Mouse (Mus musculus) erythroblast, adult 5-6 weeks (primary cell): ENCODE results near the gene Sema4f. TPM values are rescaled to one million over a fixed set of nuclear protein-coding genes. Genes with fewer than 3 reads are reported as not detected.

Experiments used
- ATAC-seq: replicated peaks from 2 replicates; pipeline ENCODE4 v1.8.0; 2016; ENCODE audit warnings: moderate number of reproducible peaks, mild to moderate bottlenecking, moderate TSS enrichment, inconsistent platforms; ENCODE audit not compliant: poor library complexity, low FRiP score, severe bottlenecking
- total RNA-seq, 2 experiments: library from RNA; stranded (forward) in 1 of 2; stranded (reverse) in 1 of 2; fragments of 150-400 nt in 1 of 2; fragments of 200-764, 138-1000 nt in 1 of 2; gene quantifications; 2 replicates each; pipeline versions ENCODE4 v1.2.3 to v1.2.4; 2015 to 2017; ENCODE audit warnings: low replicate concordance in 2 of 2

The Sema4f gene
- total RNA-seq (2015; ENCODE audit: low replicate concordance) (not detected in 2 replicates), total RNA-seq (2017; ENCODE audit: low replicate concordance) (not detected in 2 replicates)

- ATAC-seq, result no peak; the same call in 1 of the 2 replicates
Measured at GRCm38 (mm10) chr6:82939167-82939912, at the start of gene Sema4f. Sema4f (minus strand) TSS chr6:82939769.

- no peak for ATAC-seq
Measured at GRCm38 (mm10) chr6:82987411-82987971, 47.9 kb upstream of the Sema4f start.

- no peak for ATAC-seq
Measured at GRCm38 (mm10) chr6:82971031-82971430, 31.5 kb upstream of the Sema4f start.

GRCm38 (mm10) chr6:82969249-82970084, 29.9 kb upstream of the Sema4f start:
- no peak for ATAC-seq

GRCm38 (mm10) chr6:82961664-82962063, 22.1 kb upstream of the Sema4f start:
- no peak for ATAC-seq

- ATAC-seq, result no peak
Measured at GRCm38 (mm10) chr6:82956553-82957251, 17.1 kb upstream of the Sema4f start.

GRCm38 (mm10) chr6:82946651-82947050, 7.1 kb upstream of the Sema4f start, which contains the start of gene M1ap:
M1ap (plus strand) TSS chr6:82946902.
- ATAC-seq, result no peak

GRCm38 (mm10) chr6:82945750-82946149, 6.2 kb upstream of the Sema4f start:
- no peak for ATAC-seq

- ATAC-seq, result no peak
Measured at GRCm38 (mm10) chr6:82940765-82941164, 1.2 kb upstream of the Sema4f start.

GRCm38 (mm10) chr6:82934616-82935230, 4.8 kb downstream of the Sema4f start:
- no peak for ATAC-seq

- ATAC-seq, result no peak
Measured at GRCm38 (mm10) chr6:82927617-82928016, 12.0 kb downstream of the Sema4f start.

GRCm38 (mm10) chr6:82926528-82926927, 13.0 kb downstream of the Sema4f start:
- no peak for ATAC-seq

GRCm38 (mm10) chr6:82926106-82926505, 13.5 kb downstream of the Sema4f start:
- no peak for ATAC-seq

- no peak for ATAC-seq
Measured at GRCm38 (mm10) chr6:82925005-82925404, 14.6 kb downstream of the Sema4f start.

- ATAC-seq, result no peak
Measured at GRCm38 (mm10) chr6:82921426-82922224, 17.9 kb downstream of the Sema4f start.

GRCm38 (mm10) chr6:82919520-82919919, 20.0 kb downstream of the Sema4f start:
- no peak for ATAC-seq

- ATAC-seq, result no peak
Measured at GRCm38 (mm10) chr6:82918371-82918770, 21.2 kb downstream of the Sema4f start.

- 0 out of 2 replicates have a peak, but pooled peaks have one; percentile 48 for ATAC-seq
Measured at GRCm38 (mm10) chr6:82917778-82918129, 21.8 kb downstream of the Sema4f start.
